Mouse (Mus musculus): ENCODE data around the gene Camk2b.

DNA sequence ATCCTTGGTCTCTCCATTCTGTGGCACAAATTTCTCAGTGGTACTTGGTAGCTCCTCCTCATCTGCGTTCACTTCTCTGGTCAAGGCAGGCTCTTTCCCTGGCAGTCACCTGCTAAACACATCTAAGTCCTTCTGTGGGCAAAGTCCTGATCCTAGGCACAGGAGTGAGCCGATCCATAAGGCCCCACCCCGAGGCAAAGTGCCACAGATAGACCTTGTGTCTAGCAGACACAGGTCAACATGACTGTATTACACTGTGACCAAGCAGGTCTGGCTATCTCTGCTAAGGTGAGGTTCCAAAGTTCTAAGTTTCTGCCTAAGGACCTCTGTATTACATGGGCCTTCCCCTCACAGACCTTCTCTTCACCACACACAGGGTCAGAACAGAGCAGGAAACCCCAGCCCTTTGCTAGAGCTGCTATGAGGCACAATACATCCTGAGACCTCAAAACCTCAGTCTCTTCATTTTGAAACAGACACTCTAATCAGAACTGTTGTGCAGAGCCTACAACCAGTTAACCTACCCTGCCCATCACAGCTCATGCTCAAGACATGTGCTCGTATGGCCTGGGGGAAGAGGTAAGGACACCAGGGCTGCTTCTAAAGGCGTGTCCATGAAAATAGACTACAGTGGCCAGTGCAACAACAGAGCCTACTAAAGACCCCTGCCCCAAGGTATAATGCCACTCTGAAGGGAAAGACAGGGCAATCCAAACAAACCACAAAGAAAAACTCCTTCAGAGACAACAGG lies 45.7 kb upstream of the Camk2b start:
- TF ChIP-seq CTCF (IDR thresholded peaks at IDR 0.05; ENCODE audit: insufficient read depth, low read depth, low read length) (no peak), POLR2A (IDR thresholded peaks at IDR 0.05; ENCODE audit: insufficient read depth, low read depth, low read length) (no peak)
